Mouse (Mus musculus): ENCODE measurements around the gene Catsper1. TPM values are rescaled to one million over a fixed set of nuclear protein-coding genes. Genes with fewer than 3 reads are reported as not detected.

Catsper1 gene
- polyA plus RNA-seq, 1 experiment from 2014 or later = not detected

GRCm38 (mm10) chr19:5365751-5366150, 30.2 kb downstream of the Catsper1 start:
- Histone ChIP-seq H3K4me2 (ENCODE audit: low read depth, low read length) (peak overlapping the region; percentile 98), H3K9ac (replicated peaks) (peak overlapping the region; percentile 79), H3K27ac (ENCODE audit: low read depth) (peak overlapping the region; percentile 97), H3K9me3 (ENCODE audit: low read length) (no peaks in the 10 kb centered on the region), H3K4me1 (ENCODE audit: insufficient read depth) (peaks cover 16% of the 10 kb centered on the region), H3K27me3 (ENCODE audit: insufficient read depth, low read length) (no peaks in the 10 kb centered on the region), H3K36me3 (replicated peaks; ENCODE audit: insufficient read depth, low read length) (peaks cover 31% of the 10 kb centered on the region), H3K4me3 (ENCODE audit: low read depth, low read length) (peak overlapping the region; percentile 71)
- WGBS (ENCODE audit: insufficient replicate concordance) = 8% methylated on average over 11 of the region's 11 CpGs
- no peak for DNase-seq
- ATAC-seq = no peak
- TF ChIP-seq EP300 (IDR thresholded peaks at IDR 0.05; ENCODE audit: low read depth) = no peak
- no peak for TF ChIP-seq CTCF (IDR thresholded peaks at IDR 0.05; ENCODE audit: low read depth)

- ATAC-seq = peak; percentile 95
- H3K4me3 ChIP-seq (ENCODE audit: low read depth, low read length) = peak within 1 kb of the TSS; percentile 71
- H3K9me3 ChIP-seq (ENCODE audit: low read length) = no peaks in the 10 kb centered on the region
- DNase-seq = peak; percentile 97
- H3K4me1 ChIP-seq (ENCODE audit: insufficient read depth) = peaks cover 16% of the 10 kb centered on the region
- no peaks in the 10 kb centered on the region for H3K27me3 ChIP-seq (ENCODE audit: insufficient read depth, low read length)
- peak within 1 kb of the TSS; percentile 79 for H3K9ac ChIP-seq (replicated peaks)
- peak; percentile 87 for TF ChIP-seq EP300 (IDR thresholded peaks at IDR 0.05; ENCODE audit: low read depth)
- peak; percentile 40 for TF ChIP-seq CTCF (IDR thresholded peaks at IDR 0.05; ENCODE audit: low read depth)
- peaks cover 35% of the 10 kb centered on the region for H3K36me3 ChIP-seq (replicated peaks; ENCODE audit: insufficient read depth, low read length)
- H3K4me2 ChIP-seq (ENCODE audit: low read depth, low read length) = peak within 1 kb of the TSS; percentile 98
- H3K27ac ChIP-seq (ENCODE audit: low read depth) = peak within 1 kb of the TSS; percentile 97
- WGBS (ENCODE audit: insufficient replicate concordance) = 1% methylated on average over 71 of the region's 92 CpGs
These were observed 30.9 kb downstream of the Catsper1 start, which contains the start of gene Eif1ad for GRCm38 (mm10) chr19:5366175-5367052. Eif1ad (plus strand) TSS chr19:5366741.

GRCm38 (mm10) chr19:5367053-5367359, 31.5 kb downstream of the Catsper1 start, which contains the start of gene Banf1:
Banf1 (minus strand) TSS chr19:5367168.
- Histone ChIP-seq H3K9me3 (ENCODE audit: low read length) (no peaks in the 10 kb centered on the region), H3K4me1 (ENCODE audit: insufficient read depth) (peaks cover 16% of the 10 kb centered on the region), H3K9ac (replicated peaks) (peak within 1 kb of the TSS; percentile 79), H3K4me3 (ENCODE audit: low read depth, low read length) (peak within 1 kb of the TSS; percentile 71), H3K4me2 (ENCODE audit: low read depth, low read length) (peak within 1 kb of the TSS; percentile 98), H3K27ac (ENCODE audit: low read depth) (peak within 1 kb of the TSS; percentile 97), H3K27me3 (ENCODE audit: insufficient read depth, low read length) (no peaks in the 10 kb centered on the region), H3K36me3 (replicated peaks; ENCODE audit: insufficient read depth, low read length) (peaks cover 40% of the 10 kb centered on the region)
- DNase-seq (no peak), ATAC-seq (peak; percentile 8)
- 0% methylated on average over 31 of the region's 33 CpGs for WGBS (ENCODE audit: insufficient replicate concordance)
- TF ChIP-seq CTCF (IDR thresholded peaks at IDR 0.05; ENCODE audit: low read depth) = no peak
- TF ChIP-seq EP300 (IDR thresholded peaks at IDR 0.05; ENCODE audit: low read depth) = no peak

- DNase-seq (peak; percentile 32), ATAC-seq (no peak)
- peaks cover 16% of the 10 kb centered on the region for H3K4me1 ChIP-seq (ENCODE audit: insufficient read depth)
- H3K36me3 ChIP-seq (replicated peaks; ENCODE audit: insufficient read depth, low read length) = peaks cover 44% of the 10 kb centered on the region
- H3K9ac ChIP-seq (replicated peaks) = peak overlapping the region; percentile 79
- peak overlapping the region; percentile 71 for H3K4me3 ChIP-seq (ENCODE audit: low read depth, low read length)
- peak overlapping the region; percentile 98 for H3K4me2 ChIP-seq (ENCODE audit: low read depth, low read length)
- 7% methylated on average over 11 of the region's 11 CpGs for WGBS (ENCODE audit: insufficient replicate concordance)
- TF ChIP-seq CTCF (IDR thresholded peaks at IDR 0.05; ENCODE audit: low read depth) (peak; percentile 53), EP300 (IDR thresholded peaks at IDR 0.05; ENCODE audit: low read depth) (no peak)
- no peaks in the 10 kb centered on the region for H3K9me3 ChIP-seq (ENCODE audit: low read length)
- no peaks in the 10 kb centered on the region for H3K27me3 ChIP-seq (ENCODE audit: insufficient read depth, low read length)
- H3K27ac ChIP-seq (ENCODE audit: low read depth) = peak overlapping the region; percentile 97
These were observed 31.9 kb downstream of the Catsper1 start for GRCm38 (mm10) chr19:5367455-5367854.

GRCm38 (mm10) chr19:5370932-5371331, 35.4 kb downstream of the Catsper1 start:
- Histone ChIP-seq H3K9me3 (ENCODE audit: low read length) (no peaks in the 10 kb centered on the region), H3K4me1 (ENCODE audit: insufficient read depth) (peaks cover 11% of the 10 kb centered on the region), H3K27me3 (ENCODE audit: insufficient read depth, low read length) (no peaks in the 10 kb centered on the region), H3K36me3 (replicated peaks; ENCODE audit: insufficient read depth, low read length) (peaks cover 40% of the 10 kb centered on the region), H3K9ac (replicated peaks) (no peak overlapping the region), H3K4me3 (ENCODE audit: low read depth, low read length) (no peak overlapping the region), H3K4me2 (ENCODE audit: low read depth, low read length) (no peak overlapping the region), H3K27ac (ENCODE audit: low read depth) (no peak overlapping the region)
- ATAC-seq (no peak), DNase-seq (no peak)
- 91% methylated on average over 3 of the region's 3 CpGs for WGBS (ENCODE audit: insufficient replicate concordance)
- TF ChIP-seq CTCF (IDR thresholded peaks at IDR 0.05; ENCODE audit: low read depth) (peak; percentile 40), EP300 (IDR thresholded peaks at IDR 0.05; ENCODE audit: low read depth) (no peak)

- Histone ChIP-seq H3K9me3 (ENCODE audit: low read length) (no peaks in the 10 kb centered on the region), H3K36me3 (replicated peaks; ENCODE audit: insufficient read depth, low read length) (peaks cover 40% of the 10 kb centered on the region), H3K9ac (replicated peaks) (no peak overlapping the region), H3K27ac (ENCODE audit: low read depth) (no peak overlapping the region), H3K27me3 (ENCODE audit: insufficient read depth, low read length) (no peaks in the 10 kb centered on the region), H3K4me2 (ENCODE audit: low read depth, low read length) (no peak overlapping the region), H3K4me3 (ENCODE audit: low read depth, low read length) (no peak overlapping the region), H3K4me1 (ENCODE audit: insufficient read depth) (peaks cover 6% of the 10 kb centered on the region)
- ATAC-seq (no peak), DNase-seq (no peak)
- 87% methylated on average over 7 of the region's 7 CpGs for WGBS (ENCODE audit: insufficient replicate concordance)
- TF ChIP-seq EP300 (IDR thresholded peaks at IDR 0.05; ENCODE audit: low read depth) (no peak), CTCF (IDR thresholded peaks at IDR 0.05; ENCODE audit: low read depth) (no peak)
These were observed 37.2 kb downstream of the Catsper1 start for GRCm38 (mm10) chr19:5372724-5373123.
